Mouse (Mus musculus): Measurements from ENCODE around the gene Cfap77. TPM values are rescaled to one million over a fixed set of nuclear protein-coding genes. Genes with fewer than 3 reads are reported as not detected.

Cfap77 gene
- polyA plus RNA-seq, 1 experiment from 2014 or later, result 0.13 TPM

DNA sequence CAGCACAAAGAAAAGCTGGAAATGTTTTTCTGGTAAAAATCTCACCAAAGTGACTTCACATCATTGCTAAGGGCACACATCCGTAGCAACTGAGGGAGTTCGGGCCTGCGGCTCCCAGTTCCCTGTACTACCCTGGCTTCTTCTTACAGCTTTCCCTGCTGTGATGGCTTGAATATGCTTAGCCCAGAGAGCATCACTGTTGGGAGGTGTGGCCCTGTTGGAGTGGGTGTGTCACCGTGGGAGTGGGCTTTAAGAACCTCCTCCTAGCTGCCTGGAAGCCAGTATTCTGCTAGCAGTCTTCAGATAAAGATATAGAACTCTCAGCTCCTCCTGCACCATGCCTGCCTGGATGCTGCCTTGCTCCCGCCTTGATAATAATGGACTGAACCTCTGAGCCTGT is 93.2 kb downstream of the Cfap77 start:
- H3K4me3 ChIP-seq (replicated peaks), result no peak overlapping the region
- H3K27ac ChIP-seq, result no peak overlapping the region
- WGBS (ENCODE audit: insufficient replicate concordance), result 57% methylated on average over 5 of the region's 5 CpGs
- H3K36me3 ChIP-seq, result no peaks in the 10 kb centered on the region
- H3K4me1 ChIP-seq (replicated peaks), result no peaks in the 10 kb centered on the region
- DNase-seq, result no peak
- no peak overlapping the region for H3K4me2 ChIP-seq
- 0 out of 2 replicates have a peak, but pooled peaks cover 6% of the 10 kb centered on the region for H3K27me3 ChIP-seq
- no peak overlapping the region for H3K9ac ChIP-seq
- ATAC-seq (ENCODE audit: low read depth), result no peak
- no peaks in the 10 kb centered on the region for H3K9me3 ChIP-seq (replicated peaks)

DNA sequence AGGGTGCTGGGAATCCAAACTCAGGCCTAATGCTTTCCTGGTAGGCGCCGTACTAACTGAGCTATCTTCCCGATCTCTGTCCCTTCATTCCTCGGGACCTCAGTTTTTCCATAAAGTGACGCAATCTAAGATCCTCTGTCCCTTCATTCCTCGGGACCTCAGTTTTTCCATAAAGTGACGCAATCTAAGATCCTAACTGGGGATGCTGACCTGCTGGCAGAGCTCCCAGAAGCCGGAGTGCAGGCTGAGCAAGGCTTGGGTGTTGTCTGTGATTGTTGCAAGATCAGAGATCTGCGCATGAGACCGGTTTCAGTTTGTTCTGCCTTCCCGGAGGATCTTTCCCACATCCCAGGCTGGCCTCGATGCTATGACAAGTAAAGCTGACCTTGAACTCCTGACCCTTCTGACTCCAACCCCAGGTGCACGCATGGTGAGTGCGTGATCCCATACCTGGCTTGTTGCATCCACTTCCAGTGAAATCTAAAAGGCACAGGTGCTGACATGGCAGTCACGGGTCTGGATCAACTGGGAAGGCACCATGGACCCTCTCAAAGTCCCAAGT is 93.8 kb downstream of the Cfap77 start:
- H3K4me1 ChIP-seq (replicated peaks), result no peaks in the 10 kb centered on the region
- H3K27me3 ChIP-seq, result 0 out of 2 replicates have a peak, but pooled peaks cover 5% of the 10 kb centered on the region
- H3K9ac ChIP-seq, result no peak overlapping the region
- no peak overlapping the region for H3K4me2 ChIP-seq
- ATAC-seq (ENCODE audit: low read depth), result no peak
- 71% methylated on average over 15 of the region's 15 CpGs for WGBS (ENCODE audit: insufficient replicate concordance)
- no peak overlapping the region for H3K27ac ChIP-seq
- H3K9me3 ChIP-seq (replicated peaks), result no peaks in the 10 kb centered on the region
- no peaks in the 10 kb centered on the region for H3K36me3 ChIP-seq
- no peak for DNase-seq
- no peak overlapping the region for H3K4me3 ChIP-seq (replicated peaks)

DNA sequence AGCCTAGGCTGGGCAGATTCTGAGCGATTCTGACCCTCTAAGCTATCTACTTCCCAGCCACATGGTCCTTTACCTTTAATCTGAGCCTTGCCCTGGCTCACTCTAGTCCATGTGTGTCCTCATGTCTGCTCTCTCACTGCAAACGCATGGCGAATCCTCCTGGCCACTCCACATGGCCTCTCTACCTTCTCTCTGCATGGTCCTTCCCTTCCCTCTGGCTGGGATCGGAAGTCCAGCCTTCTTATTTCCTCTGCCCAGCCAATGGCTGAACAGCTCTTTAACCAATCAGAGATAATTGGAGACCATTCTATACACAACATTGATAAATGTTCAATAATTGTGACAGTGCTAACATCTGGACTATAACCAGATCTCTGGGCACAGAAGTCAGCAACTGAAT is 98.0 kb downstream of the Cfap77 start:
- 68% methylated on average over 4 of the region's 4 CpGs for WGBS (ENCODE audit: insufficient replicate concordance)
- no peak overlapping the region for H3K4me3 ChIP-seq (replicated peaks)
- no peak overlapping the region for H3K4me2 ChIP-seq
- H3K4me1 ChIP-seq (replicated peaks), result no peaks in the 10 kb centered on the region
- no peak for DNase-seq
- no peak for ATAC-seq (ENCODE audit: low read depth)
- H3K27me3 ChIP-seq, result no peaks in the 10 kb centered on the region
- H3K9me3 ChIP-seq (replicated peaks), result no peaks in the 10 kb centered on the region
- H3K27ac ChIP-seq, result no peak overlapping the region
- H3K36me3 ChIP-seq, result no peaks in the 10 kb centered on the region
- no peak overlapping the region for H3K9ac ChIP-seq

DNA sequence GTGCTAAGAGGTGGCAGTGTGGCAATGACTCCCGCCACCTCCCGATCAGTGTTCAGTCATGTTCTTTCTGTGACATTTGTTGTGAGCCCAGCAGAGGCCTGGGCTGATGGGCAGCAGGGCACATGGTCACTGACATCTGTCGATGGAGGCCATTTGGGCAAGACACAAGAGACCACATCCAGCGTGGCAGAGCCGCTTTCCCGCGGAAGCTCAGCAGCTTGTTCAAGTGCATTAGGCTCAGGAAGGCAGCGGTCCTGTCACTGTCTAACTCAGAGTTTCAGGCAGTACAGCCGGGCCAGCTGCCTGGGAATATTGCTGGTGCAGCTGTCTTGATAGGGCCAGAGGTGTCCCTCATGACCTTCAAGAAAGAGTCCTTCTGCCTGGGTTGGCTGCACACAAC is 100.3 kb downstream of the Cfap77 start:
- no peak overlapping the region for H3K9ac ChIP-seq
- no peaks in the 10 kb centered on the region for H3K27me3 ChIP-seq
- H3K9me3 ChIP-seq (replicated peaks), result no peaks in the 10 kb centered on the region
- WGBS (ENCODE audit: insufficient replicate concordance), result 74% methylated on average over 9 of the region's 9 CpGs
- no peak overlapping the region for H3K4me2 ChIP-seq
- H3K4me3 ChIP-seq (replicated peaks), result no peak overlapping the region
- H3K4me1 ChIP-seq (replicated peaks), result no peaks in the 10 kb centered on the region
- no peaks in the 10 kb centered on the region for H3K36me3 ChIP-seq
- no peak for DNase-seq
- H3K27ac ChIP-seq, result no peak overlapping the region
- no peak for ATAC-seq (ENCODE audit: low read depth)

DNA sequence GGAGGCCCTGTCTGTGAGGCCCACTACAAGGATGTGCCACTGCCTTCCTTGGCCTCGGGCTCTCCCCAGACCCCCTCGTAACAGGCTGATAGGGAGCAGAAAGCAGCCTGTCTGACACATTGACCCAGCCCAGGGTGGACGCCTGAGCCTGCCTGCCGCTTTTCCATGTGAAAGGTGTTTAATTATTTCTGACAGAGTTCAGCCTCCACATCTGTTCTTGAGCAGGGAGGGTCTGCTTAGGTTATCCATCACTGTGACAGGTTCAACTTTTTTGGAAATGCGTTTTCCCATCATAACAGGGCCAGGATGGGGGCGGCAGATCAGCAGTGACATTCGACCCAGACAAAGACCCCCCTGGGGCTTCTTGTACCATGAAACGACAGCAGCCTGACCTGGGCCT is 101.9 kb downstream of the Cfap77 start:
- no peak for DNase-seq
- Histone ChIP-seq H3K27me3 (no peaks in the 10 kb centered on the region), H3K4me1 (replicated peaks) (no peaks in the 10 kb centered on the region), H3K4me2 (no peak overlapping the region), H3K9me3 (replicated peaks) (no peaks in the 10 kb centered on the region), H3K27ac (no peak overlapping the region), H3K36me3 (no peaks in the 10 kb centered on the region), H3K4me3 (replicated peaks) (no peak overlapping the region), H3K9ac (no peak overlapping the region)
- 55% methylated on average over 8 of the region's 8 CpGs for WGBS (ENCODE audit: insufficient replicate concordance)
- no peak for ATAC-seq (ENCODE audit: low read depth)

DNA sequence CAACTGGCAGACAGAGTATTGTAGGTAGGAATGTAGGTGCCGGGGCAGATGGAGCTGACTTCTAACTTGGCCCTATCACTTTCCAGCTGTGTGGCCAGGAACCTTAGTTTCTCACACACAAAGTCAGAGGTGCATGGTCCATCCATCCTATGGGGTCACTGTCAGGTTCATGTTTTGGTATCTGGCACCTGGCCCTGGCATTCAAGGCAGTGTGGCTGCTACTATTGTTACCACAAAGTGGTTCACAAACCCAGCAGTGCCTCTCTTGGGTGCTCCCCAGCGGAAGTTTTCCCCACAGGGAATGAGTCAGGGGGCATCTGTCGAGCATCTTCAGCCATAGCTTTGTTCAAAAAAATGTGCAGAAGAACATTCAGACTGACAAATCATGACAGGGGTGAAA is 108.6 kb downstream of the Cfap77 start:
- 50% methylated on average over 3 of the region's 3 CpGs for whole genome bisulfite sequencing (ENCODE audit: insufficient replicate concordance)
- no peak overlapping the region for H3K4me2 ChIP-seq
- H3K9me3 ChIP-seq (replicated peaks), result no peaks in the 10 kb centered on the region
- H3K9ac ChIP-seq, result no peak overlapping the region
- ATAC-seq (ENCODE audit: low read depth) (no peak), DNase-seq (no peak)
- no peak overlapping the region for H3K27ac ChIP-seq
- H3K4me3 ChIP-seq (replicated peaks), result no peak overlapping the region
- H3K36me3 ChIP-seq, result no peaks in the 10 kb centered on the region
- no peaks in the 10 kb centered on the region for H3K4me1 ChIP-seq (replicated peaks)
- 0 out of 2 replicates have a peak, but pooled peaks cover 5% of the 10 kb centered on the region for H3K27me3 ChIP-seq

DNA sequence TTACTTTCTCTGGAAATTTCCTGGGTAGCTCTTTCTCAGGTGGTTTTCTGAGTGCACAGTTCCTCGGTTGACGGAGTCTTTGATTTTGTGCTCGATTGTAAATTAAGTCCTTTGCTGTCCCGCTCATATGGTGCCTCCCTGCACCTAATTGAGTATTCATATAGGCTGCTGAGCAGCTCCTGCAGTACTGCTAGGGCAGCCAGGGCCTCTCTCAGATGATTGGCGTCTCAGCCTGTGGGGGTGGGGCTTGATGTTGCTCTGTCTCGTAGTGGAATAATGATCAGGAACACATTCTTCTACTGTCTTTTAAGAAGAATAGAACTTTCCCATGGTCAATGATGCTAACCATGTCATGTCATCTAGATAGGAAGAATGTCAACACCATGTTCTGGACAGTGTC is 109.5 kb downstream of the Cfap77 start:
- H3K4me2 ChIP-seq, result no peak overlapping the region
- no peak for ATAC-seq (ENCODE audit: low read depth)
- H3K36me3 ChIP-seq, result no peaks in the 10 kb centered on the region
- no peak overlapping the region for H3K9ac ChIP-seq
- 0 out of 2 replicates have a peak, but pooled peaks cover 5% of the 10 kb centered on the region for H3K27me3 ChIP-seq
- H3K9me3 ChIP-seq (replicated peaks), result no peaks in the 10 kb centered on the region
- no peak overlapping the region for H3K4me3 ChIP-seq (replicated peaks)
- WGBS (ENCODE audit: insufficient replicate concordance), result 57% methylated on average over 6 of the region's 6 CpGs
- no peaks in the 10 kb centered on the region for H3K4me1 ChIP-seq (replicated peaks)
- H3K27ac ChIP-seq, result no peak overlapping the region
- DNase-seq, result no peak

DNA sequence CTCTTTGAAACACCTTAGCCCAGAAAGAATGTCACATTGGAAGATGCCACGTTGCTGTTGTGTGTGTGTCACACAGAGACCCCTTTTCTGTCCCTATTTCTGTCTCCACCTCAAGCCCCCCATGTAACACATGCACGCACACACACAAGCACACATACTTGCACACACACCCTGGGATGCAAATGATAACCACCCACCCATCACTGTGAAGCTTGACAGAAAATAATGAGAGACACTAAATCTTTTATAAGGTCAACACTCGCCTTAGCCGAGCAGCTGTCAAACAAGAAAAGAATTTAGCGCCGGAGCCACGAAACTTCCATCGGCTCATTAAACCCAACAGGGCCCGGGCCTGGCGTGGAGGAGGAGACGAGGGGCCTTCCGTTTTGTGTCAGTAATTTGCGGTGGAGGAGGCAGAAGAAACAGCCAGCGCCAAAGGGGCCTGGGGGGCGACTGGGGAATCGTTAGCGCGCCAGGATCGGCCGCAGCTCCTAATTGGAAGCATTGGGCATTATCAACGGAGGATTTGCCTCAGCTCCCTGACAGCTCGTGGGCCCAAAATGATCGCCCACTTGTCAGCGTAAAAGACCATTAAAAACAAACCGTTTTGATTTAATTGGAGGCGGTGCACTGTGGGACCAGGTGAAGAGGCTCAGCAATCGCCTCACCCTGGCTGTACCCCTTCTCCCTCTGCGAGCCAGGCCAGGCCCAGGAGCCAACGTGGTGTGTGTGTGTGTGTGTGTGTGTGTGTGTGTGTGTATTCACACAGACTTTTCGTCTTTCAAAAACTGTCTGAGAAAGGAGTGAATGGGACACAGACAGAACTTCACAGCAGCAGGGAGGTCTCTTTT is 111.0 kb downstream of the Cfap77 start:
- Histone ChIP-seq H3K4me2 (no peak overlapping the region), H3K4me3 (replicated peaks) (no peak overlapping the region), H3K36me3 (no peaks in the 10 kb centered on the region), H3K27me3 (0 out of 2 replicates have a peak, but pooled peaks cover 5% of the 10 kb centered on the region), H3K27ac (no peak overlapping the region), H3K4me1 (replicated peaks) (no peaks in the 10 kb centered on the region), H3K9me3 (replicated peaks) (no peaks in the 10 kb centered on the region), H3K9ac (no peak overlapping the region)
- WGBS (ENCODE audit: insufficient replicate concordance), result 58% methylated on average over 30 of the region's 30 CpGs
- ATAC-seq (ENCODE audit: low read depth) (no peak), DNase-seq (no peak)

DNA sequence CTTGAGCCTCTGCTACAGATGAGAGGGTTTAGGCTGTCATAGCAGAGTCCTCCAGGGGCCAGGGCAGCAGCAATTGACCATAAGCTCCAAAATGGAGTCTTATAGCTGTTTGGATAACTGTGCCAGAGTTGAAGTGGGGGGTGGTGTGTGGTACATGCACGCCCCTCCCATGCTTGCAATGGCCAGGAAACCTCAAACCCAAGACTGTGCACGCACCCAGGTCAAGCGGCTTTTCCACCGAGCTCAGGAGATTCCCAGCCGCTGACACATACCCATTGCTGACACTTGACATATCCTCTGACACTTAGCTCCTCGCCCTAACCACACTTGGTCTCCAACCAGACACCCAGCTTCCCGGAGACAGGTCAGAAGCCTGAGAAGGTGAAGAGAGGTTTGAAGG is 115.9 kb downstream of the Cfap77 start:
- H3K27me3 ChIP-seq, result 0 out of 2 replicates have a peak, but pooled peaks cover 2% of the 10 kb centered on the region
- H3K4me1 ChIP-seq (replicated peaks), result no peaks in the 10 kb centered on the region
- H3K27ac ChIP-seq, result no peak overlapping the region
- no peak overlapping the region for H3K9ac ChIP-seq
- DNase-seq (no peak), ATAC-seq (ENCODE audit: low read depth) (no peak)
- H3K4me3 ChIP-seq (replicated peaks), result no peak overlapping the region
- no peak overlapping the region for H3K4me2 ChIP-seq
- WGBS (ENCODE audit: insufficient replicate concordance), result 22% methylated on average over 7 of the region's 7 CpGs
- no peaks in the 10 kb centered on the region for H3K9me3 ChIP-seq (replicated peaks)
- no peaks in the 10 kb centered on the region for H3K36me3 ChIP-seq

DNA sequence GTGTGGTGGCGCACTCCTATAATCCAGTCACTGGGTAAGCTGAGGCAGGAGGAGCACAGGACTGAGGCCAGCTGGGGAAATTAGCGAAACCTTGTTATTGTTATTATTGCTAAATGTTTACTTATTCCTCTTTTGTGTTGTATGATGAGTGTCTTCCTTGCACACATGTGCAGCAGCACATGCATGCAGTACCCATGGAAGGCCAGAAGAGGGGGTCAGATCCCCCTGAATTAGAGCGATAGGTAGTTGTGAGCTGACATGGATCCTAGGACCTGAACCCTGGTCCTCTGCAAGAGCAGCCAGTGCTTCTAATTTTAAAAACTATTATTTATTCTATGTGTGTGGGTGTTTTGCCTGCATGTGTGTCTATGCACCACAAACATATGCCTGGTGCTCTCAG is 124.3 kb downstream of the Cfap77 start:
- Histone ChIP-seq H3K9me3 (replicated peaks) (no peaks in the 10 kb centered on the region), H3K27ac (no peak overlapping the region), H3K9ac (no peak overlapping the region), H3K4me3 (replicated peaks) (no peak overlapping the region), H3K4me2 (no peak overlapping the region), H3K4me1 (replicated peaks) (no peaks in the 10 kb centered on the region), H3K36me3 (no peaks in the 10 kb centered on the region), H3K27me3 (peaks cover 5% of the 10 kb centered on the region; the same call in 1 of the 2 replicates)
- 74% methylated on average over 3 of the region's 3 CpGs for WGBS (ENCODE audit: insufficient replicate concordance)
- DNase-seq (no peak), ATAC-seq (ENCODE audit: low read depth) (no peak)

DNA sequence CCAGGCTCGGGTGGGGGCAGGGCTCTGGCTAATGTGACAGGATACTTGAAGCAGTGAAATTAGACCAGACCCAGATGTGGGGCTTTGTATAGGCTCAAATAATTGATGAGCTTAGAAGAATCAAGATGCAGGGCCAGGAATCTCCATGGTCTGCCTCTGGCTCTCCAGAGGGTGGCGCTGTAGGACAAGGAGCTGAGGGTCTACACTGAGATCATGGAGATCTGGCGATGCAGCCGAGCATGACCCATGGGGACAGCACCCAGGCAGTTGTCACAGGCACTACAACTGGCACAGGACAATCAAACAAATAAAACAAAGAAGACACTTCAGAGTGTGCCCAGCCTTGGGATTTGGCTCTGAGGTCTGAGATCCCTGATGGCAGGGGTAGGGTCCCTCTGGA is 131.0 kb downstream of the Cfap77 start:
- Histone ChIP-seq H3K4me3 (replicated peaks) (no peak overlapping the region), H3K4me2 (no peak overlapping the region), H3K4me1 (replicated peaks) (no peaks in the 10 kb centered on the region), H3K9me3 (replicated peaks) (no peaks in the 10 kb centered on the region), H3K9ac (no peak overlapping the region), H3K27me3 (peaks cover 53% of the 10 kb centered on the region), H3K36me3 (no peaks in the 10 kb centered on the region), H3K27ac (no peak overlapping the region)
- 4% methylated on average over 4 of the region's 4 CpGs for WGBS (ENCODE audit: insufficient replicate concordance)
- no peak for ATAC-seq (ENCODE audit: low read depth)
- DNase-seq, result peak; percentile 13

DNA sequence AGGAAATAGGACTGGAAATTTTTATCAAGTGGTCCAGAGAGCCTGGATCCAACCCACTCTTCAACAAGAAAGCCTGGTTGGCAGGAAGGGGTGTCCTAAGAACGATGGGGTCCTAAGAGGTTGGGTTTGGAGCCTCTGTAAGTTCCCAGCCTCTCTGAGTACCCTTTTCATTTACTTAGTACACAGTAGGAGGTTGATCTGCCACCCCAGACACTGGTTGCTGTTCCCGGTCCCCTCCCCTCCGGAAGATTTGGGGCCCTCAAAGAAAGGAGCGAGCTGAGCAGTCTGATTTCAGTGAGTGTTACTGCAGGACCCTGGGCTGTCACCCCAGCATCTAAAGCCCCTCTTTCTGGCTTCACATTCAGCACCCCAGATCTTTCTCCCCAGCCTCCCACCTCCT is 135.9 kb downstream of the Cfap77 start:
- Histone ChIP-seq H3K9ac (no peak overlapping the region), H3K4me3 (replicated peaks) (no peak overlapping the region), H3K27ac (no peak overlapping the region), H3K36me3 (no peaks in the 10 kb centered on the region), H3K4me1 (replicated peaks) (peaks cover 7% of the 10 kb centered on the region), H3K9me3 (replicated peaks) (no peaks in the 10 kb centered on the region), H3K4me2 (no peak overlapping the region), H3K27me3 (peaks cover 96% of the 10 kb centered on the region)
- 5% methylated on average over 4 of the region's 4 CpGs for WGBS (ENCODE audit: insufficient replicate concordance)
- DNase-seq (no peak), ATAC-seq (ENCODE audit: low read depth) (no peak)

Data from liver, embryonic 13.5 days (tissue).